Mouse (Mus musculus) kidney, adult 9 months (tissue): ENCODE data around the gene Olfr877.

ENCODE experiments used
- DNase-seq: peaks from one replicate; pipeline ENCODE4 v3.0.0; 2022

Olfr877 gene

DNA sequence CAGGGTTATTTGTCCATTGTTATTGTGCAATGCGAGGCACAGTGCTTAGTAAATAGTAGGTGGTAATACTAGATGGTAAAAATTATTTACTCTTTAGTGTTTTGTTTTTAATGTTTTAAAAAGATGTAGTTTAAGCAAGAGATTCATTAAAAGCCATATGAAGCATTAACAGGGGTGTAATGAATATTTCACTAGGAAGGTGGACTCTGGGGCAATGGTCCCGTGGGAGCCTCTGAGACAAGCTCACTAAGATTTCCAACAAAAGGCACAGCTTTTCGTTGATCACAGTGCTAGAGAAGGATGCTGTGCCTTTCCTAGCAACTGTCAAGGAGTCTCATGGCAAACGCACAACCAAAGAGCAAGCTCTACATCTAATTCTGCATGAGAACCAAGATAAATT lies at the start of gene Olfr877:
TSS of gene Olfr877 (plus strand) at position 301 of the 400 bp plus-strand sequence.
- DNase-seq, result no peak

DNA sequence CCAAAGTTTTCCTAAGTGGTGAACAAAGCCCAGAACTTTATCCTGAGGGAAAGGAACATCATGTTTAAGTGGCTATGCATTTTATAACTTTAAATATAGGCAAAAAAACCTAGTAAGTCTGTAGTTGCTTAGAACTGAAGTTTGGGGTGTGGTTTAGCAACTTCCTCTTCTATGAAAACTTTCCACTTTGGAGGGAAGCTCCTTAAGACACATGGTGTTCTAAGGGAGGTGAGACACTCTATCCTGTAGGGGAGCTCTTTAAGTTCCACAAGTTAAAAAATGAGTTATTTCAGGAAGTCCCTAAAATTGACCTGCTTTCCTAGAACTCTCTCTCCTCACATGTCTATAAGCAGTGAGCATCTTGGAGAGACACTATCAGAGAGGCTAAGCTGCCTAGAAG lies 46.8 kb upstream of the Olfr877 start:
- DNase-seq, result no peak

DNA sequence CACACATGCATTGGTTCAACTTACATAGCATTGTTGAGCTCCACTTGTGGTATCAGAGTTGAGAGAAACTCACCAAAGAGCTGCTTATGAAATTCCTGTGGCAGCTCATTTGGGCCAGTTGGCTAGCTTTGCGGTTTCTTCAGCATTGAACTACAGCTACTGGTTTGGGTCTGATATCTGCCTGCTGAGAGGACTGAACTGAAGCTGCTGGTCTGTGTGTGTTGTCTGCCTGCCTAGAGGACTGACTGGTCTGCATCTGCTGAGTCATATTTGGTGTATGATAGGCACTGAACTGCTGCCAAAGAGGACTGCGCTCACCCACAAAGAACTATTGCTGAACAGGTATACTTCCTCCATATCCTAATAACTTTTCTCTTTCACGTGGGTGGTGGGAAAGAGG lies 45.6 kb upstream of the Olfr877 start:
- DNase-seq, result no peak

DNA sequence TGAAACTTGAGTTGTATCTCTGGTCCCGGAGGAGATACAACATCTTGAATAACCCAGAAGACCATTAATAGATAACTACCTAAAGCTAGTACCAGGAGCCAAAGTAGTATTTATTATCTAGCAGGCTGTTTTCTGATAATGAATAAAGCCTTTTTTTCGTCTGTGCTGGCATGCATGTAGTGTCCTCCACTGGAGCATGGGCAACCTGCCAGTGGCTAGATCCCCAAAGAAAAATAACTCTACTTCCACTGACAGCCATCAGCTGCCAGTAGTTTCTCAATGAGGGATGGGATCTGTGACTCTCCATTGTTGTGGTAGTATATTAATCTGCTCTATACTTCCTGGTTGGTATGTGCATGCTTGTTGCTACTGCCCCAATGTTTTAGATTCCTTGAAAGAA lies 45.1 kb upstream of the Olfr877 start:
- no peak for DNase-seq

DNA sequence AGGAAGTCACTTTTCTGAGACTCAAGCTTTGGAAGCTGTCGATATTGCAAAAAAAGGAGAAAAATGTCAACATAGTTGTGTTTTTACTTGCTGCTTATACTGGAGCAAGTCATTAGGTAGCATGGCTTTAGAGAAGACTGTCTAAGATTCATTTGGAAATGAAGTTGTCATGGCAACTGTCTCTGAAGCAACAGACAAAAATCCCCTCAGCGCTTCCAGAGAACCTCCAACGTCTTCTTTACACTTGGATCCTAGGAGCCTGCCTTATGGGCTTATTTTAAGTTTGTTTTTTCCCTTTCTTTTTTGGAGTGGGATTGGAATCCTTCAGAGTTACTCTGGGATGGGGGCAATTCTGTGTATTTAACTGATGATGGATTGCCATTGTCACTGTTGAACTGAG lies 39.4 kb upstream of the Olfr877 start:
- no peak for DNase-seq

DNA sequence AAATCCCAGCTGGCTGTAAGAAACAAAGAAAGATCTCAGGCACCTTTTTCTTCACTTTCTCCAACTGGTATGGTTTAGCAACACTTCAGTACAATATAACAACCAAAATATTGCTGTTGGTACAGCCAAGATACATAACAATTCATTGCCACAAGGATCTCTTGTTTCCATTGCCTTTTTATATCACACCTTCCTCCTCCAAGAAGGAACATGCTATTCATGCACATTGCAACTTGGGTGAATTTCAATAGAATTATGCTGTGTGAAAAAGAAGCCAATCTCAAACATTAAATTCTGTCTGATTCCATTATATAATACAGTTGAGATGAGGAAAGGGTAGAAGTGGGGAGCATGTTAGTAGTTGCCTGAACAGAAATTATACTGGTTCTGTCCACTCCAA lies 24.2 kb upstream of the Olfr877 start:
- no peak for DNase-seq

DNA sequence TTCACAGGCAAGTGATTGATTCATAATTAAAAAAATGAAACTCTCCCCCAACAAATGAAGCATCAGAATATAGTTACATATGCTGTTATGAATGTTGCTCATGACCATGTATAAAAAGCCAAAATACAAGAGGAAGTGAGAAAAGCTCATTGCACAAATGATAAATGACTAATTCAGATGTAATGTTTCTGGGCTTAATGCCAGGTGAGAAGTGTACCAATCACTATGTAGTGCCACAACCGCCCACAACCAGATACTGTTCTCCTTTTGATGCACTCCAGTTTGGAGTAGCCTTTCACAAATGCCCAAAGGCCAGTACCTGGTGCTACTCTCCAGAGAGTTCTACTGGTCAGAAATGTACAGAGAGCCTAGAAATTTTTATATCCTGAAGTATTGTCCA lies 20.7 kb upstream of the Olfr877 start:
- no peak for DNase-seq

DNA sequence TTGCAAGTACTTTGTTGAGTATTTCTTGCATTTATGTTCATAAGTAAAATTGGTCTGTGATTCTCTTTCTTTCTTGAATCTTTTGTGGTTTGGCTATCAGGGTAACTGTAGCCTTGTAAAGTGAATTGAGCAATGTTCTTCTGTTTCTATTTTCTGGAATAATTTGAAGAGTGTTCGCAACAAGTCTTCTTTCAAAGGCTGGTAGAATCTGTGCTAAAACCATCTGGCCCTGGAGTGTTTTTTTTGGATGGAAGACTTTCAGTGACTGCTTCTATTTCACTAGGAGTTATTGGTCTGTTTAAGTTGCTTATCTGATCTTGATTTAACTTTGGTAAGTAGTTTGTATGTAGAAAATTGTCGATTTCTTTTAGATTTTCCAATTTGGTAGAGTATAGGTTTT lies 4.8 kb upstream of the Olfr877 start:
- no peak for DNase-seq

DNA sequence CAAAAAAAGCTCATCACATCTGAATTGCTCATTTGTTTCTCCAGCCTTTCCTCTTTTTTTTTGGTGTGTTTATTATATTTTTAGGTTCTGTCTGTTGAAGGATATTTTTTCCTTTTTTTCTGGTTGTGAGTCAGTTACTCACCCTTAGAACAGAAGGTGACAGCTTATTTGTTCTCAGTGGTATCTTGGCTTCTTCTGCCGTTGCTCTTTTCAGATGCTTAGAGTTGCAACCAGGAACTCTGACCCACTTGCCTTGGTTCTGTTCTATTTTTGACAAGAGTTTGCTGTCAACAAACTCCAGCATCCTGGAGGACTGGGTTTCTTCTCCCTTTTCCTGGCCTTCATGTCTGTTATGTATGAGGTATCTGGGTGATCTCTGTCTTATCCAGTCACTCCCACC lies 9.3 kb downstream of the Olfr877 start:
- DNase-seq, result no peak

DNA sequence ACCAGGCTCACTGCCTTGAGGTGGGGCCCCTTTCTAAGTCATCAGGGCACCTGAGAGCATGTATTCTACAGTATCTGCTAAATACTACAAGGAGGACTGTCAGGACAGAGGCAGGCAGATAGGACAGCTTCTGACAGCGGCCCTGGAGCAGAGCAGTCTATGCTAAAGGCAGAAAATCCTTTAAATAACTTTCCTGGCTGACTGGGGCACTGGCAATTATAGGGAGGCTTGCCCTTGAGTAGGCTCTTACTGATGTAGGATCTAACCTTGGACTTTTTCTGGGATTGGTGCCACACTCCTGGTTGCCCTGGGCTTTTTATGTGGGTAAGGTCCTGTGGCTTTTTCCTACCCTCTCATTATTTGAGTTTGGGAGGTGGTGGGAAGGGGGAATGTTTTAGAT lies 16.2 kb downstream of the Olfr877 start:
- DNase-seq, result peak; percentile 2

DNA sequence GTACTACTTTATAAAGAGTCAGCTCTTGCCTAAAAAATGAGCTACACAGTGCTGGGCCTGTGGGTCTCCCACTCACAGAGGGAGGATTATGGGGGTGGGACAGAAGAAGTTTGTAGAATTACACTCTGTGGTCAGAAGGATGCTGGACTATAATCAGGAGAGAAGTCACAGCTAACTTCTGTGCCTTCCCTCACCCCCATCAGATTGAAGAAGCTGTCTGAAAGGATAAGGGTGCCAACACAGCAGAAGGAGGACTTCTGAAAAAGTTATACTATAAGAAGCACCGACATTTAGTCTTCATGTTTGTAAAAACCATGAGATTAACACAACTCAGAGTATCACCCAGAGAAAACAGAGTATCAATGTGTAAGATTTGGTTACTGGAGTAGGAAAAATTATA lies 17.0 kb downstream of the Olfr877 start:
- DNase-seq, result no peak

DNA sequence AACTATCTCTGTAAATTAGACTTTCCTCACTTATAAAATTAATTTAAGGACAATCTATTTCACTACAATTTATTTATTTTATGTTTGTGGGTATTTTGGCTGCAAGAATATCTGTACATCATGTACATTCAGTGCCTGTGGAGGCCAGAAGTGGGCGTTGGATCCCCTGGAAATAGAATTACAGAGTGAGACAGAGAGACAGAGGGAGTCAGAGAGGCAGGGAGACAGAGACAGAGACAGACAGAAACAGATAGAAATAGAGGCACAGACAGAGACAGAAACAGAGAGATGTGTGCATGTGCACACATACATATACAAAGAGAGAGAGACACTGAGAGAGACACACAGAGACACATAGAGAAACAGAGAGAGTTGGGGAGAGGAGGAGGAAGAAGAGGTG lies 17.5 kb downstream of the Olfr877 start:
- DNase-seq, result no peak

DNA sequence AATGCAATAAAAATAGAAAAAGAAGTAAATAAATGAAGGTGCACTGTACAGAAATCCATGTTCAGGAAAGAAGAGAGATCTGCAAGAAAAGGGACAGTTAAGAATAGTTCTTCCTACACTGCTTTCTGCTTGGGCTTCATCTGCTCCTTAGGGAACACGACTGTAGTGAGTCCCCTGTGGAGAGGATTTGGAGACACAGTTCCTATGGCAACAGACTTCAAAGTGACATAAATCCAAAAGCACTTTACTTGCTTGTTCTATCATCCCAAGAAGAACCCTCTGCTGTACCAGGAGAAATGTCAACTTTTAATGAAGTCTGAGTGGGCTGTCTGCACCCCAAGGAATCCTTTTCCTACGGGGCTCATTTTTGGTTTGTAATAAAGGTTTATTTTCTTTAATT lies 36.9 kb downstream of the Olfr877 start:
- DNase-seq, result no peak

DNA sequence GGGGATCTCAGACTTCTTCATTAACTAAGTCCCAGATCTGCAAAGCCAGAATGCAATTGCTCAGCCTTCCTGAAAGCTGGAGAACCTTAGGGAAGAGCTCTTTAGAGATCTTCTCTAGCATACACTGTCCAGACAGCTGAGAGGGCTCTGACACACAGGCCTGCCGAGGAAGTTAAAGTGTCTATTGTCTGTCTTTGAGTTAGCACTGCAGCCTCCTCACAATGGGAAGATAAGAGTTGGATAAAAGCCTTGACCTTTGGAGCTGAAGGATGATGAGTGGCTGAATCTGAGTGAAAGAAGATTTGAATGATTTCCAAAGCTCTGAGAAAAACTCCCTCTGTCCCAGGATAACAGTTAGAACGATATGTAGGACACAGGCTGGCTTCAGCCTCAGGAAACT lies 42.6 kb downstream of the Olfr877 start, which contains the start of gene Olfr145:
TSS of gene Olfr145 (plus strand) at position 64 of the 400 bp plus-strand sequence.
- no peak for DNase-seq

DNA sequence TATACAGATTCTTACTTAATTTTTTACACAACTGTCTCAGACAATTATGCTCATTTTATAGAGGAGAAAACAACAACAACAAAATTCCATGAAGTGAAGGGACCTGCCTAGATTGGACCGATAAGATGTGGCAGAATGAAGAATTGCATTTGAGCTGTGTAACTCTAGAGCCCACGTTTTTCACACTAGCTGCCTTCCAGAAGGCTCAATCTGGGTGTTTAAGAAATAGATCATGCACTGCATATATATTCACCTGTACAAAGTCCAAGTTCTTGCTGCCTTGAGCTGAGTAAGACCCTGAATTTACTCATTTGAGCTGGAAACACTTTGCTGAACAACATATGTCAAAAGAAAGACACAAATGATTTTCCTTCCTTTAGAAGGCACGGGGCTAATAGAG lies 51.5 kb downstream of the Olfr877 start:
- no peak for DNase-seq
